Mouse (Mus musculus) myocyte (in vitro differentiated cells): ENCODE results near the gene Plac8.

Source experiments
- CEBPB ChIP-seq: IDR thresholded peaks from 2 replicates; pipeline ENCODE4 v1.6.1; 2011; ENCODE audit warnings: mild to moderate bottlenecking, moderate library complexity; ENCODE audit not compliant: poor library complexity, insufficient read depth, severe bottlenecking
- E2F4 ChIP-seq: IDR thresholded peaks from one replicate; pipeline ENCODE4 v1.6.1; 2011; ENCODE audit warnings: mild to moderate bottlenecking, control low read depth, moderate library complexity; ENCODE audit not compliant: insufficient read depth
- MAX ChIP-seq: IDR thresholded peaks from one replicate; pipeline ENCODE4 v1.6.1; 2011; ENCODE audit warnings: low read depth, mild to moderate bottlenecking, control low read depth
- MYOG ChIP-seq, 3 experiments: IDR thresholded peaks; one replicate each; pipeline ENCODE4 v1.6.1; 2011; ENCODE audit warnings: control low read depth in 2 of 3, low read depth in 2 of 3, mild to moderate bottlenecking in 2 of 3; ENCODE audit not compliant: insufficient read length in 2 of 3, control insufficient read depth in 1 of 3, insufficient read depth in 1 of 3
- POLR2A ChIP-seq: IDR thresholded peaks from one replicate; pipeline ENCODE4 v1.6.1; 2011; ENCODE audit warnings: low read depth, mild to moderate bottlenecking, control low read depth, moderate library complexity; ENCODE audit not compliant: insufficient read length
- POLR2AphosphoS2 ChIP-seq: IDR thresholded peaks from one replicate; pipeline ENCODE4 v1.6.1; 2011; ENCODE audit warnings: low read depth, control low read depth; ENCODE audit not compliant: insufficient read length
- TCF12 ChIP-seq: IDR thresholded peaks from one replicate; pipeline ENCODE4 v1.6.1; 2011; ENCODE audit warnings: mild to moderate bottlenecking, control low read depth; ENCODE audit not compliant: poor library complexity, insufficient read depth, severe bottlenecking
- USF1 ChIP-seq: IDR thresholded peaks from one replicate; pipeline ENCODE4 v1.6.1; 2011; ENCODE audit warnings: low read depth, mild to moderate bottlenecking, control low read depth, moderate library complexity

- no peak for TF ChIP-seq CEBPB
- no peak for TF ChIP-seq POLR2A
- no peak for TF ChIP-seq MYOG (IDR thresholded peaks at IDR 0.05; ENCODE audit: control insufficient read depth in 1 of 3, insufficient read depth in 1 of 3, insufficient read length in 2 of 3, low read depth in 2 of 3)
- TF ChIP-seq TCF12, result no peak
- no peak for TF ChIP-seq USF1
- no peak for TF ChIP-seq E2F4
- no peak for TF ChIP-seq MAX
- no peak for TF ChIP-seq POLR2AphosphoS2
Observed at GRCm38 (mm10) chr5:100572069-100572468, at the start of gene Plac8.
